Mouse (Mus musculus): ENCODE measurements around the gene Lrrc4. TPM values are rescaled to one million over a fixed set of nuclear protein-coding genes. Genes with fewer than 3 reads are reported as not detected.

Gene Lrrc4
- total RNA-seq, 2 experiments from 2014 or later, result 86.3 to 97.2 TPM

DNA sequence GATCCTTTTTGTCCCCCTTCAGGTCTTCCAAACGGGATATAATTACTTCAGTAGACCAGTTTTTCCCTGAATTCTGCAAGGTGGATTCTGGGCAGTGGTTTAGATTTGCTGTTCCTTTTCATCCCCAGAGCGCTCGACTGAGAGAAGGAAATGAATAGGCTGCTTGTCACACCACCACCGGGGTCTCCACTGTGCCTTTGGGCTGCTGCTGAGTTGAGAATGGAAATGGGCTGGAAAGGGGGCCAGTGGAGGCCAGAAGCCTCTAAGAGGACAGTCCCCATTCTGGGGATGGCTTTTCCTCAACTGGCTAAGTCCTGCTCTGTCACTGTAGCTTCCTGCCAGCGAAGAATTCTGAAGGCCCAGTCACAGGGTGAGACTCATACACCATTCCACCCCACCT, 47.6 kb downstream of the Lrrc4 start:
- no peak for DNase-seq (ENCODE audit: extremely low spot score in 1 of 2, low spot score in 1 of 2)

- DNase-seq (ENCODE audit: extremely low spot score in 1 of 2, low spot score in 1 of 2), result no peak
These were observed 48.4 kb downstream of the Lrrc4 start for GRCm38 (mm10) chr6:28783082-28783647.

- no peak for DNase-seq (ENCODE audit: extremely low spot score in 1 of 2, low spot score in 1 of 2)
These were observed 49.9 kb downstream of the Lrrc4 start for GRCm38 (mm10) chr6:28781696-28782095.

GRCm38 (mm10) chr6:28771331-28771730, 60.2 kb downstream of the Lrrc4 start:
- DNase-seq (ENCODE audit: extremely low spot score in 1 of 2, low spot score in 1 of 2), result no peak

- DNase-seq (ENCODE audit: extremely low spot score in 1 of 2, low spot score in 1 of 2), result no peak
These were observed 63.6 kb downstream of the Lrrc4 start for GRCm38 (mm10) chr6:28767891-28768481.

- DNase-seq (ENCODE audit: extremely low spot score in 1 of 2, low spot score in 1 of 2), result no peak
These were observed 64.9 kb downstream of the Lrrc4 start for GRCm38 (mm10) chr6:28766622-28767021.

- DNase-seq (ENCODE audit: extremely low spot score in 1 of 2, low spot score in 1 of 2), result no peak
These were observed 69.3 kb downstream of the Lrrc4 start for GRCm38 (mm10) chr6:28762132-28762775.

DNA sequence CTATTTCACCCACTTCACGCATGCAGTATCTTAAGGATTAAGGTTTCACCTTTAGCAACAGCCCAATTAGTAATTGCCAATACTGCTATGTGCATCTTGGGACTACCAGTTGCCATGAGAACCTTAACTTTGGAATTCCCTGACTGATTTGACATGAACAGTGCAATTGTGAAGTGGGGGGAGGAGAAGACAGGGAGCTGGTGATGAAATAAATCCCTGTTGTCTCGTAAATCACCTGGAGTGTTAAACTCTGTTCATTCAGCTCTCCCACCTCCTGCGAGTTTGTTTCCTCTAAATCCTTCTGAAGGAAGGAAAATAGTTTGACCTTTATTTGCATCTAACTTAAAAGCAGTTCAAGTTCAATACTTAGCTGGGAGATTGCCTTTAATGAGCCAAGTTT, 69.8 kb downstream of the Lrrc4 start:
- no peak for DNase-seq (ENCODE audit: extremely low spot score in 1 of 2, low spot score in 1 of 2)

DNA sequence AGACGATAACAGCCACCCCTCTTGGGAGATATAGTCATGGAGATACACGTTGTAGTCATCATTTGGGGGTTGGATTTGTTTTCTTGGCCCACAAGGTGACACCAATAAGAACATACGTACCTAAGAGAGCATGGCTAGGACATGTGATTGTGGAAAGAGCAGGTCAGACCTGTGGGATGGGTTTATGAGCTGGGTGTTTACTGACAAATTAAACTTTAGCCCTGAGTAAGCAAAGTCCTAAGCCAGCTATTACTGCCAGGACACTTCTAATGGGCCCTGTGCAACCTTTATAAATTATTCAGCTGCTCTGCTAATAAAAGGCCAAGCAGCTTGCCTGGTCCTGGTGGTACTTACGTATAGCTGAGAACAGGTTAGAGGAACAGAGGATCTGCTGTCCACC, 73.3 kb downstream of the Lrrc4 start:
- DNase-seq (ENCODE audit: extremely low spot score in 1 of 2, low spot score in 1 of 2), result no peak

DNA sequence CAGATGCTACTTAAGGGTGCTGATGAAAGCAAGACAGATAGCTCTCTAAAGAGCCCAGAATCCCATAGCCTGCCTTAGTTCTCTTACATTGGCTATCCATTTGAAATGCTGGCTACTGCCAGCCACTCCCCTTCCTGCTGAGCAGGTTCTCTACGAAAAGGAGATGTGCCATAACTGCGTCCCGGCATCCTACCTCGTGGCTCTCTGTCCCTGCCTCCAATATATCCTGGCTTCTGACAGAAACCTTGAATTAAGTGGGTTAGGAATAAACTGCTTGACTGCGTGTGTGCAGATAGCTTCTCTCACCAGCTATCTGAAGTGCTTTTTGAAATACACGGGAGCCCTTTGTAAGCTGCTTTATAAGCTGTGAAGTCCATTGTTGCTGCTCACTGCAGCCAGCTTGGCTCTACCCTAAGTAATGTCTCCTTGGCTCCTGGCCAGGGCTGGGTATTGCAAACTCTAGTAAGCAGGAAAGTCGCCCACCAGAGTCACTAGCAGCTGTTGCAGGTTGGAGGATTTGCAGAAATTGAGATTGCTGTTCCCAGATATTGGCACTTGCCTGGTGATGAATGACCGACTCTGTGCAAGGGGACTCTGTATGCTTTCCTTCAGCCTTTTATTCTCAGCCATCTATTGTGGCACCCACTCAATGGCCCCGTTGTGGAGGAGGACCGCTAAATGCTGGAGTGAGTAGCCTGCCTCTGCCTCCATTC, 75.1 kb downstream of the Lrrc4 start:
- DNase-seq (ENCODE audit: extremely low spot score in 1 of 2, low spot score in 1 of 2), result peak; percentile 45 to 63

DNA sequence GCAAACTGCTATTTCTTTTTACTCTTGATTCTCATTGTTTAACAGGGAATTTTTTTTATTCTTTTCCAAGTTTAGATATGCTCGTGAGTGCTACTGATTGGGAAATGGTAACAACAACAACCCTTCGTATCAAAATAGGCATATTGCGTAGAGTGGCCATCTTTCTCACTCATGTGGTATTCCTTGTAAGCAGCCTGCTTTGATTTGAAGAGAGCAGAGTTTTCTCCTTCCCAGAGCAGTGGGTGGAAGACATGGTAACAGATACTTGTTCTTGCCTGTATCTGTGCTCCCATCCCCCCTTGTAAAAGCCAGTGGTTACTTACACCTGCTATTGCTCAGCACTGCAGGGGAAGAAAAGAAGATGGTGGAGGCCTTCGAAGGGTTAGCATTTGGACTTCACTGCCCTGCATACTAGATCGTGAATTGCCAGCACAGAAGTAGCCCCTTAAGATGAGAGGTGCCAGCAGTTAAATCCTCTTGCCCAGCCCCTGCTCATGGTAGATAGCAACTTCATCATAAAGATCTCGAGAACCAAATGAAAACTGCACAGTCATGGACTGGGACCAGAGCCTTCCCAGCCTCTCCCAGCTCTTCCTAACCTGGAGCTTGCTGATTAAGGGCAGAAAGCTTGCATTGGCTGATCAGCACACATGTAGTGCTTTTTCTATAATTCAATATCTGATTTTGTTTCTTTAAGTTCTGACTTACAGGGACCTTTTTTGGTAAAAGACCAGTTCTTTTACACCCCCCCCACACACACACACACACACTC, 77.2 kb downstream of the Lrrc4 start:
- DNase-seq (ENCODE audit: extremely low spot score in 1 of 2, low spot score in 1 of 2), result no peak

GRCm38 (mm10) chr6:28753681-28754080, 77.9 kb downstream of the Lrrc4 start:
- no peak for DNase-seq (ENCODE audit: extremely low spot score in 1 of 2, low spot score in 1 of 2)

DNA sequence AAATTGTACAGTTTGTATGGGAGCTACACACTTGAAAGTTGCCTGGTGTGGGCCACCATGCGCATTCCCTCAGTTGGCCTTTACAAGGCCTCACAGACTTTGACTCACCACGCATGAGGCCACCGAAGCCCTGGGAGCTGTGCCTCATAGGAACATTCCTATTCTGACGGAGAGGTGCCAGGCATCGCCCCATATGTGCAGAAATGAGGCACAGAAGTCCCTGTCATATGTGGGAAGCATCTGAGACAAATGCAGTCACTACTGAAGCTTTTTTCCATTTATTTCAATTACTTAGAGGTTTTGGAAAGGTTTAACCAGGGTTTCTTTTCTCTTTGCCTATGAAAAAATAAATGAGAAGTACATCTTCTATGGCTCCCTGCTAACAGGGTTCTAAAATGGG, 78.3 kb downstream of the Lrrc4 start:
- DNase-seq (ENCODE audit: extremely low spot score in 1 of 2, low spot score in 1 of 2), result peak in 1 of 2 experiments; percentile 38

DNA sequence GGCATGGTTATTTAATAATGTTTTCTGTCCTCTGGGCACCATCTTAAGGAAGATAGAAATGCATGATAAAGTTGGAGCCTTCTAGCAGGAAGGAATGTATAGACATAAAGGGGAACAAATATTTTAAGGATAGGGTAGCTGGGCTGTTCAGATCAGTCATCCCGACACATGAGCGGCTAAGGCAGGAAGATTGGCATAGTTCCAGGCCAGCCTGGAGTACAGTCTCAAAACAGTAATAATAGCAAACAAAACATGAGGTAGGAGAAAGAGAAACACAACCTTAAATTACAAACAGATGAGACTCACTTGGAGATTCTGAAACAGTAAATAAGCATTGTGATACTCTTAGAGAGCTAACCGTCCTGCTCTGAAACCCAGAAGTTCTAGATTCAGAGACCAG, 80.4 kb downstream of the Lrrc4 start:
- no peak for DNase-seq (ENCODE audit: extremely low spot score in 1 of 2, low spot score in 1 of 2)

DNA sequence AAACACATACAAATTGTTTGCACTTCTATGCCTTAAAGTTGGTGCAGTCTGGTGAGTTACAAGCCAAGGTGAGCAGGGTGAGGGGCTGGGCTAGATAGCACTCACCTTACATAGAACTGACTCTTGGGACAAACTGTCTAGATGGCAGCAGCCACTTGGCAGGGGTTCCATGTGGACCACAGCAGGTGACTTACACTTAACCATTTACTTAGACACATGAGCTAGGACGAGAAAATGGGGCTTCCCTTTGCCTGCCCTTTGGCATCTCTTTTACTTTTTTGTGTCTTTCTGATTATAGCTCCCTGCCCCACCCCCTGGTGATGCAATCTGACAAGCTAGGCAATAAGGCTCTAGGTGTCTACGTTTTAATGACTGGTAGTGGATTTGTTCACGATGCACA, 82.3 kb downstream of the Lrrc4 start:
- DNase-seq (ENCODE audit: extremely low spot score in 1 of 2, low spot score in 1 of 2), result no peak

GRCm38 (mm10) chr6:28747931-28748670, 83.4 kb downstream of the Lrrc4 start:
- no peak for DNase-seq (ENCODE audit: extremely low spot score in 1 of 2, low spot score in 1 of 2)

GRCm38 (mm10) chr6:28747025-28747424, 84.5 kb downstream of the Lrrc4 start:
- DNase-seq (ENCODE audit: extremely low spot score in 1 of 2, low spot score in 1 of 2), result no peak

GRCm38 (mm10) chr6:28745864-28746263, 85.7 kb downstream of the Lrrc4 start:
- no peak for DNase-seq (ENCODE audit: extremely low spot score in 1 of 2, low spot score in 1 of 2)

DNA sequence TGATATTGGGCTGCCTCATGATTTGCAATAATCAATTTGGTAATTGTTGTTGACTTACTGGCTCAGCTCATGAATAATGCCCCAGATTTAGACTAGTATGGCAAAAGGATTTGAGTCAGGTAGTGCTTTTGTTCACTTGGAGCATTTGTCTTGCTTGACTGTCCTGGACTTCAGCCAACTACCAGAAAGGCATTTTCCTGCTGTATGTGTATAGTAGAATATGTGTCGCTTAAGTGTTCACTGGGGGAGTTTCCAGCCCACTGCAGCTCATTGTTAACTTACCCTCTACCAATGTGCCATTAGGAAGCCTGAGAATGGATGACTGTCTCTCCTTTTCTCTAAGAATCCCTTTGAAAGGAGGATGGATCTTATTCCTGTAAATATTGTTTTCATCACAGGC, 88.0 kb downstream of the Lrrc4 start:
- DNase-seq (ENCODE audit: extremely low spot score in 1 of 2, low spot score in 1 of 2), result no peak

DNA sequence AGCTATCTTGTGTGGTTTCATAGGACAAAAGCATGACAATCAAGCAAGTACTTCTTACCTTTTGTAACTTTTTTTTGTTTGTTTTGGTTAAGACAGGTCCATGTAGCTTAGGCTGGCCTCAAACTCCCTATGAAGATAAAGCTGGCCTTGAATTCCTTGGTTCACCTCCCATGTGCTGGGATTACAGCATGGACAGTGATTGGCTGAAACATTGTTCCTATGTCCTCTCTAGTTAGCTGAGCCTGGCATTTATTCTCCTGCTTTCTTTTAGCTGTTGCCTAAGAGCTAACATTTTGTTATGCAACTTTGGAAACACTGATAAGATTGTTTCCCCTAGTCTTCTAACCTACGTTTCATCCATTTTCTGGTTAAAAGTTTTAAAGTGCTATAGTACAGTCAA, 93.9 kb downstream of the Lrrc4 start:
- no peak for DNase-seq (ENCODE audit: extremely low spot score in 1 of 2, low spot score in 1 of 2)
